Mouse (Mus musculus): ENCODE data around the gene Kiss1r.

Kiss1r gene

DNA sequence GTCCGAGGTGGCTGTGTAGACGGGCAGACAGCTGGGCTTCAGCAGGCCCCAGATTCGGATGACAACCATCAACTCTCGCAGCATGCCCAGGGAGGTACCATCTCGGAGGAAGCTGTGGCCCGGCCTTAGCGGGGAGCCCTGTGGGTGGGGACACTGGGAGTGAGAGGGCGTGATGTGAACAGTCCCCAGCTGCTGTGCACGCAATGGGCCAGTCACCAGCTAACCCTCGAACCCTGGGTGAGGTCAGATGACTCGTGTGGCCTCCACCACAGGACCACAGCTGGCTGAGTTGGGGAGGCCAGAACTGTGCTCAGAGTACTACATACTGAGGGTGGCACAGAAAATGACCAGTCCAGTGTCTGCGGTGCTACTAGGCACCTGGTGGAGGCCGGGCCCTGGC lies 20.0 kb upstream of the Kiss1r start:
- in situ Hi-C loops (cut with MboI, MseI) = no loop called here

DNA sequence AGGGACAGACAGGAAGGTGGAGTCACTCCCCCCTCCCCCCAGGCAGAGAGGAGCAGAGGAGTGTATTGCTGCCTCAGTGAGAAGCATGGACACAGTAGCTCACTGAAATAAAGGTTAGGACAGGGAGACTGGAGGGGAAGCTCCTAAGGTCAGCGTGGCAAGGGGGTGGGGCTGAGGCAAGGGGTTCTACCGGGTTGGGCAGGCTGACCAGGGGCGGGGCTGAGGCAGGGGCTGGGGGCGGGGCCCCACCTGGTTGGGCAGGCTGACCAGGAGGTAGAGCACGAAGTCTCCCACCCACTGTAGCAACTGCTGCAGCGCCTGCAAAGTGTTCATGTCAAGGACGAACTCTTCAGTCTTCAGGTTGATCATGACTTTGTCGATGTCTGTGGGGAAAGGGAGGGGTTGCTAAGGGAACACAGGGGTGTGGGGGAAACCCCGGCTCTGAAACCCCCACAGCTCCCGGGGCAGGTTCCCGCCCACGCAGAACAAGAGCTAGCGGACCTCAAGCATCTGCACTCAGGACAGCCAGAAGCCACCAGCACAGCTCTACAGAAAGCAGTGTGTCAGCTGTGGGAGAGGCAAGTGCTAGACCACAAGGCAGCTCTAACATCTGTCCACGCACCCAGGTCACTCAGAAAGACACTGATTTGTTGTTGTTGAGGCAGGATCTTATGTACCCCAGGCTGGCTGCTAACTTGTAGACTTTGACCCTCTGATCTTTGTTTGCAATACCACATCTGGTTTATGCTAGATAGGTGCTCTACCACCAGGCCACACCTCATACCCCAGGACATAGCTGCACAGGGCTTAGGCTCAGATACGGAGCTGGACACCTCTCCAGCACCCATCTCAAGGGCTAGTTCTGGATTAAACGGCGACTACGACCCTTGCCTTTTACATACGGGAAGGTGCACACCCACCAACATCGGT lies 19.2 kb upstream of the Kiss1r start:
- in situ Hi-C loops (cut with MboI, MseI) = no loop called here

DNA sequence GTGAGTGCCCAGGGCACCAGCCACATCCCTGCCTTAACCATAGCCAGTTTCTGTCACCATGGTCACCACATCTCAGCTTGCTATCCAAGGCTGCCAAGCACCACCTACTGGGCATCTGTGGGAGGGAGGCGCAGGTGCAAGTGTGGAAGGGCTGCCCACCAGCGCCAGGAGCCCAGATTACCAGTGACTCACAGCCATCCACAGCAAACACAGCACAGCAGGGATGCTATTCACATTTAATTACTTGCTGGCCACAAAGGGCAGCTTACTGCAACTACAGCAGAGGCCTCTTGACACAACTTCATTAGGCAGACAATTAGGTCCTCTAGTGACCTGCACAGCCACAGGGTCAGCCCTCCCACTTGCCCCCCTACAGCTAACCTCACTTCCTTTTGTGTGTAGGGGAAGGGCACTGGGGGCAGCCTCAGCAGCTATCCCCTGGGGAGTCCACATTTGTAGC lies 15.8 kb upstream of the Kiss1r start:
- in situ Hi-C loops (cut with MboI, MseI) = loop anchor here in 1 of 2 experiments (10.0 kb wide), 1 partner anchor 476 kb away; no protein-coding TSS in a partner anchor

DNA sequence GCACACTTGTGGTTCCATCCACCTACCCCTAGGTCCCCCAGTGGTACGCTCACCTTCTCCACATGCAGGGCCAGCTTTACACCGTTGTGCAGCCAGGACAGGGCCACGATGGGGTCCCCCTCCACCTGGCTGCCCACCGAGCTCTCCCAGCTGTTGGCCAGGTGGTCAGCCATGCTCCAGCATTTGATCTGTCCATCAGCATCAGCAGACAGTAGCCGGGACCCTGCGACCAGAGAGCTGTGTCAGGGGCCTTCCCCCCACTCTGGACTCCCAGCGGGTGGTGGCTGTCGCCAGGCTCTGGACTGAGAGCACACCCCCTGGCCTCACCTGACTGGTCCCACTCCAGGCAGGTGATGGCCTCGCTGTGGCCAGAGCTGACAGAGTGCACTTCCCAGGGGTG lies 10.1 kb upstream of the Kiss1r start:
- in situ Hi-C loops (cut with MboI, MseI) = loop anchor here in 1 of 2 experiments (10.0 kb wide), 1 partner anchor 482 kb away; no protein-coding TSS in a partner anchor

DNA sequence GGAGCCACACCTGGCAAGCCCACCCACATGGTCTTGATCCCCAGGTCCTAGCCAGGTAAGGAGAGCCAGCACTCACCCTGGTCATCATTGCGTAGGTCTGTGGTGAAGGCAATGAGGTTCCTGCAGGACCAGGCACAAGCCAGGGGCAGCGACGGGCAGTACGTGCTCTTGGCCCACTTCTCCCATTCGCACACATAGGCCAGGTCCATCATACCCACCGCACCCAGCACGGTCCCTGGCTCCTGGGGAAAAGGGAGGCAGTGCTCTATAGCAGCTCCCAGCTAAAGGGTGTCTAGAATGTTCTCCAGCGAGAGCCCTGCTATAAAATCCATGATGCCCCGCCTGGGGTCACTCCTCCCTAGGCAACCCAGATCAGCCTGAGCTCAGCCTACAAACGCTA lies 9.4 kb upstream of the Kiss1r start:
- in situ Hi-C loops (cut with MboI, MseI) = loop anchor here in 1 of 2 experiments (10.0 kb wide), 1 partner anchor 483 kb away; no protein-coding TSS in a partner anchor

DNA sequence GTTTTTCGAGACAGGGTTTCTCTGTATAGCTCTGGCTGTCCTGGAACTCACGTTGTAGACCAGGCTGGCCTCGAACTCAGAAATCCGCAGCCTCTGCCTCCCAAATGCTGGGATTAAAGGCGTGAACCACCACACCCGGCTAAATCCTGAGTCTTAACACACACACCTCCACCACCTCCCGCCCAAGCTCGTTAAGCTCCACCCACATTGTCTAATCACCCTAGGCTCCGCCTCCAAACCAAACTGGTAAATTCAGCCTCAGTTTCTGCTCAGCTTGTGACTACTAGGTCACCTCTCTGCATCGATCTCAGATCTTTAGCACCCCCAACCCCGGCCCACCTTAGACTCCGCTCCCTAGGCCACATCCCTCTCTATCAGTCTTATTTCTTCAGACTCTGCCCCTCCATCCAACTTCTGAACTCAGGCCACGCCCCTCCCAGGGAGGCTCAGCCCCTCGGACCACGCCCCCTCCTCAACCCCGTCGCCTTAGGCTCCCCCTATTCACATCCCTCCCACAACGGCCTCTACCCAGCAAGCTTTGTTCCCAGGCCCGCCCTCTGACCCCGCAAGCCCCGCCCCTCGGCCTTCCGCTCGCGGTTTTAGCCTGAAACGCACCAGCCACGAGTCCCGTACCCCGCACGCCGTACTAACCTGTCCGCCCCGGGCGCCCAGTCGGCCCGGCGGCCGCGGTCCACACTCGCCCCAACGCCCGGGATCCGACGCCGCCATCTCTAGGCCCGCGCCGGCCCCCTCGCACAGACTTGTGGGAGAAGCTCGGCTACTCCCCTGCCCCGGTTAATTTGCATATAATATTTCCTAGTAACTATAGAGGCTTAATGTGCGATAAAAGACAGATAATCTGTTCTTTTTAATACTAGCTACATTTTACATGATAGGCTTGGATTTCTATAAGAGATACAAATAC lies 8.3 kb upstream of the Kiss1r start, which contains the start of gene Med16:
Gene Med16 (minus strand): TSS at position 757 of the 925 bp plus-strand sequence.
- in situ Hi-C loops (cut with MboI, MseI) = loop anchor here in 1 of 2 experiments (10.0 kb wide), 1 partner anchor 484 kb away; no protein-coding TSS in a partner anchor

DNA sequence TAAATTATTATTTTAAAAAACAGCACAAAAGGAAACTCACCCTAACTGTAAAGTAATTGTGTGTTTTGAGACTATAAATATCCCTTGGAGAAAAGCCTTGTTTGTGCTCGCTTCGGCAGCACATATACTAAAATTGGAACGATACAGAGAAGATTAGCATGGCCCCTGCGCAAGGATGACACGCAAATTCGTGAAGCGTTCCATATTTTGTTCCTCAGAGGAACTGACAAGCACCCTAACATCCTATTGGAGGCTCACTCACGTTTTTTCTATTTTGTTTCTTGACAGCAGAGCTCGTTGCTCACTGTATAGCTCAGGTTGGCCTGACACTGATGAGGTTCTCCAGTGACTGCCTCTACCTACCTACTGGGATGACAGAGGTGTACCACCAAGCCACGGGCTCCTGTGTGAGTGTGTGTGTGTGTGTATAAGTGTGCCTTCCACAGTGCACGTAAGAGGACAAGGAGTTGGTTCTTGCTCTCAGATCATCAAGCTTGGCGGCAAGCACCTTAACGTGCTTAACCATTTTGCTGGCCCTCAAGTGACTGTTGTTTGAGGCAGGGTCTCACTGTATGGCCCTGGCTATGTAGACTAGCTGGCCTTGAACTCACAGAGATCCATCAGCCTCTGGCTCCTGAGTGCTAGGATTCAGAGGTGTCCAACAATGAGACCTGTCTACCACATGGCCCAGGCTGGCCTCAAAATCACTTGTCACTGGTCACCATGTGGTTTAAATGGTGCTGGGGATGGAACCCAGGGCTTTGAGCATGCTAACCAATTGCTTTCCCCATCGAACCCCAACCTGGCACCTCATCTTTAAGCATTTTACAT lies 7.5 kb upstream of the Kiss1r start:
- in situ Hi-C loops (cut with MboI, MseI) = loop anchor here in 1 of 2 experiments (10.0 kb wide), 1 partner anchor 485 kb away; no protein-coding TSS in a partner anchor

DNA sequence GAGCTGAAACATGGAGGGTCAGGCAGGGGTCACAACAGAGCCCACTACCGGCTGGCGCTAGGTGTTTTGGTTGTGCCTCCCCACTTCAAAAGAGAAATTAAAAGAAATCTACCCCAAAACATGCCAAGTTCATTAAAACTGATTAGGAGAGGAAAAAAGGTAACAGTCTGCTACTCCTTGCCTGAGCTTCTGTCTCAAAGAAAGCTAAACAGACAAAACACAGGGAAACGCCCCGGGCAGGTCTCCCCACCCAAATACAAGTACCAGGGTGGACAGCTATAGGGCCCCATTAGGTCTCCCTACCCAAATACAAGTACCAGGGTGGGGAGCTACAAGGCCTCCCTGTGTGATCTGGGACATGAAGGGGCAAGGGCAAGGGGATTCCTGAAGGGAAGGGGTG lies 6.2 kb upstream of the Kiss1r start, which contains the start of gene Gm26602:
Gene Gm26602 (plus strand): TSS at position 301 of the 400 bp plus-strand sequence.
- in situ Hi-C loops (cut with MboI, MseI) = no loop called here

DNA sequence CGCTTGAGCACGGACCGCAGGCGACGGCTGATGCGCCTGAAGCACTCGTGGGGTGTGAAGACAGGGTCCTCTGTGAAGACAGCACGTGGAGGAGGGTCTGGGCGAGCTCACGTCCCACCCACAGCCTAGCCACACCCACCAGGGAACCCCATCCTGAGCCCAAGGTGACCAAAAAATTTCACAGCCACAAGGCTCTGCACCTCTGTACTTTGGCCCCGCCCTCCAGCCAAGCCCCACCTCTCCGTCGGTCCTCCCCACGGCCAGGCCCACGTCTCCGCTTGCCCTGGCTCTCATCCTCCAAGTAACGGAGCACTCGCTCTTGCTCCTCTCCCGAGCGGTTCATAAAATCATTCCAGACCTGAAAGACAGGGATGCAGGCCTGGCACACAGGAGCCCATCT lies 4.4 kb upstream of the Kiss1r start:
- in situ Hi-C loops (cut with MboI, MseI) = no loop called here

DNA sequence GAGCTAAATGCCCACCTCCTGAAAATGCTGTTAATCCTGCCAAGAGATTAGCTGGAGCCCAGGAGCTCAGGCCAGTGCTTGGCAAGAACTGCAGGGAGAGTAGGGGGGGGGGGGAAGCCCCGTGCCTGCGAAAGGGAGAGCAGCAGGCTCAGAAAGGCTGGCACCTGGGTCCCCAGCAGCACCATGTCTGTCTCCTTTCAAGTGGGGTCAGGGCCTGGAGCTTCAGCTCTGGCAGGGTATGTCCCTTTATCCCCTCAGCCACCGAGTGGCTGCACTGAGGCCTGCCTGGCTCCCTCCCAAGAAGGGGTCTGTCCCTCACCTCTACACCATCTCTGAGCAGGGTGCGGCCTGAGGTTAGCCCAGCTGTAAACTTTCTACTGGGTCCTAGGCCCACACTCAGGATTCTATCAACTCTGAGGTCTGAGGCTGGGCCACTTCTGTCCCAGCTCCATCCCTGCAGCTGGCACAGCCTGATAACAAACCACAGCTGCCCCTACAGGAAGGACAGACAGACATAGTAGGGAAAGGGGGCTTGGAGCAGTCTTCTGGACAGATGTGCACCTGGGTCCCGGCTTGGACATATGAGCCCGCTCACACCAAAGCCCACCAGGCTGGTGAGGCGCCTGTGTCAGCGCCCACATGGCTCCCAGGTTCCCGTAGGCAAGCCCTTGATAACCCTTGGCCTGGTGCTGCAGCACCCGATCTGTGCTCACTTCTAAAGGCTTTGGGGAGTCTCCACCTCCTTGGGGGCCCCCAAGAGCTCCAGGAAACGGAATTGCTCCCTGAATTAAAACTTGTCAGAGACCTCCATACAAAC lies 2.4 kb upstream of the Kiss1r start:
- in situ Hi-C loops (cut with MboI, MseI) = no loop called here

DNA sequence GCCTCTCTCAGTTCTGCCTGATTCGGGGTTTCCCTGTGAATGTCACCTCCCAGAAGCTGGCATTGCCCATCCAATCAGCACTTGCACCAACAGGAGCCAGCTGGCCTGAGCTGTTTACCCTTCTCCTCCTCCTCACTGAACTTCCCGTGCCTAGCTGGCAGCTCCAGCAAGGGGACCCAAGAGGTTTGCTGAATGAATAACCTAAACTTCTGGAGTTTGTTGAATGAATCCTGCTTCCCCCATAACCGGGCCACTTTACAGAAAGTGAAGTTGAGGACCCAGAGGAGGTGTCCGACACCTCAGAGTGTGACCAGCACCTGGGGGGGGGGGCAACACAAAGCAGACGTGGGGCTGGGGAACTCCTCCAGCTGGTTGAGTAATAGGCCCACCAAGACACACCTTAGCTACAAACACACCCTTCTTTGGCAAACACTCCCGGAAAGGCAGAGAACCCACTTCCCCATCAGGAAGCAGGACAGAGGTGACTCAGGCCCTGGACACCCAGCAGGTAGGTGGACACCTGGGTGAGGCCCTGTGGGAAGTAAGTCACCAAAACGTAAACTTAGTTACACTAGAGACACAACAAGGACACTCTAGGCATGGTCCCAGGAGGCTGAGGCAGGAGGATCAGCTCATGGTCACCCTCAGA lies 1.7 kb upstream of the Kiss1r start:
- in situ Hi-C loops (cut with MboI, MseI) = no loop called here

DNA sequence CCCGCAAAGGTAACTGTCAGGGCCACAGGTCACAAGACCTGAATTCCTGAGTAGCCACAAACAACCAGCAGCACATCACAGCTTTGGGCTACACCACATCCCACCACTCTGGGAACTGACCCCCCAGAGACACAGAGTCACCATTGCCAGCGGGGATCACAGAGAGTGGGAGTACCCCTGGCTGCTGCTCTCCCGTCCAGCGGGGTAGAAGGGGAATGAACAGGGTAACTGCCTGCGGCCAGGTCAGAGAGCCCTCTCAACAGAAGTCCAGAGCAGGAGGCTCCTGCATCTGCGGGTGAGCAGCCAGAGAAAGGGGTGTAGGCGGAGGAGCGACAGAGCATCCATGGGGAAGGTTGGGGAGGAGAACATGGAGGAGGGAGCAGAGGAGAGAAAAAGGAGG lies 690 bp upstream of the Kiss1r start:
- in situ Hi-C loops (cut with MboI, MseI) = no loop called here

DNA sequence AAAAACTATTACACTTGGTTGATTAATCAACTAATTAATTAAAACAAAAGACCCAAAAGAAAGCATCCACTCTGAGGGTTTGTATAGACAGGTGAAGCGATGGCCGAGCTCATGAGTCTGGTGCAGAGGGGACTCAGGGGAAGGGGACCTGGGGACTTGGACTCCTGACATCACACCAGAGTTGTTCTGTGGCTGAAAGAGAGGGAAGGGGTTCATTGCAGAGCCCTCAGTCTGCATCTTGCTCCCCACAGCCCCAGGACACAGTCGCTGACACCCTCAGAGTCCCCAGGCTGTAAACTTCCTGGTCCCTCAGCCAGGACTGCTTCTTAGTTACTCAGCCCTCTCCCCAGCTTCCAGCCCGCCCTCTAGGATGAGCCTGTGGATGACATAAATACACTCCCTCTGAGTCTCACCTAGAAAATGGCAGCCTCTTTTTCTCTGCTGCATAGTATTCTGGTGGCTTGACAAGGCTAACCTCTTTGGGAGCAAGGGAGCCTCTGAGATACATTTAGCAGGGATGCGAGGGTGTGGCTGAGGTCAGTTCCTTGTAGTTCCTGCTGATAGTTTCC lies 845 bp downstream of the Kiss1r start:
- in situ Hi-C loops (cut with MboI, MseI) = no loop called here

DNA sequence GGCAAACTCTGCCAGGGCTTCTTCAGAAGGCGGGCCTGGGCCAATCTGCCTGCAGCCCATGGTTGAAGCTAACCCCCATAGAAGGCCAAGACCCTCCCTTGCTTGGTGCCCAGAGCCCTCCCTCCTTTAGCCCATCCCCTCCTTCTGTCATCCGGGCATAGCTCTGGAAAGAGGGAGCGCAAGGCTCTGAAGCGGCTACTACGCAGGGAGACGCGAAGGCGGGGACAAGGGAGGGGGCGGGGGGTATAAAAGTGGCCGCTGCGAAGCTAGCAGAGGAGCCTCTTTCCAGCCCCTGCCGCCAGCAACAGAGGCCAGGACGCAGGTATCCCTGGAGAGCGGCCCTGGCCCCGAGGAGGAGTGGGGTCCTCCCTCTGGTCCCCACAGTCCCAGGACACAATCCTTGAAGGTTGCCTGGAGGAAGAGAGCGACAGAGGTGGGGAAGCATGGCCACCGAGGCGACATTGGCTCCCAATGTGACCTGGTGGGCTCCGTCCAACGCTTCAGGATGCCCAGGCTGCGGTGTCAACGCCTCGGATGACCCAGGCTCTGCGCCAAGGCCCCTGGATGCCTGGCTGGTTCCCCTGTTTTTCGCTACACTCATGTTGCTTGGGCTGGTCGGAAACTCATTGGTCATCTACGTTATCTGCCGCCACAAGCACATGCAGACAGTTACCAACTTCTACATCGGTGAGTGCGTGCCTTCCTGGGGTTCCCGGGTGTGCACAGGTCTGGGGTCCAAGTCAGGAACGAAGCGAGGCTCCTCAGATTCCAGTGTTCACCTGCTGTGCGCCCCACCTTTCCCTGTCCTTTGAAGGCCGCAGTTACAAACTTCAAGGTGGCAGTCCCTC lies 1.7 kb downstream of the Kiss1r start:
- in situ Hi-C loops (cut with MboI, MseI) = no loop called here

DNA sequence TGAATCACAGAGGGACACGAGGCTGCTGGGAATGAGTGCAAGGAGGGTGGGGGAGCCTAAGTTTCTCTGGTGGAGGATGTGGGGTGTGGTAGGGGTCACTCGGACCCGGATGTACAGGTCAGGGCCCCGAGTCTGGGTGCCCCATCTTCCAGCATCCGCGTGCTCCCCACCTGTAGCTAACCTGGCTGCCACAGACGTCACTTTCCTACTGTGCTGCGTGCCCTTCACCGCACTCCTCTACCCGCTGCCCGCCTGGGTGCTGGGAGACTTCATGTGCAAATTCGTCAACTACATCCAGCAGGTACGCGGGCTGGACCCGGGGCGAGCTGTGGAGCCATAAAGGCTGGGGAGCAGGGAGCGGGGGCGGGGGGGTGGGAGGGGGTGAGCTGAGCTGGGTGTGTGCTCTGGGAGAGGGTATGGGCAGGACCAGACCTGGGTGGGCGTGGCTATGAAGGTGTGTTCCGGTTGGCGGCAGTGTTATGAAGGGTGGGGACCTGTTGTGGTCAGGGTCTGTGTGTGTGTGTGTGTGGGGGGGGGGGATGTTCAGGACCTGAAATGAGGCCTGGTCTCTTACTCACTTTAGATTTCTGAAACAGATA lies 2.6 kb downstream of the Kiss1r start:
- in situ Hi-C loops (cut with MboI, MseI) = no loop called here

DNA sequence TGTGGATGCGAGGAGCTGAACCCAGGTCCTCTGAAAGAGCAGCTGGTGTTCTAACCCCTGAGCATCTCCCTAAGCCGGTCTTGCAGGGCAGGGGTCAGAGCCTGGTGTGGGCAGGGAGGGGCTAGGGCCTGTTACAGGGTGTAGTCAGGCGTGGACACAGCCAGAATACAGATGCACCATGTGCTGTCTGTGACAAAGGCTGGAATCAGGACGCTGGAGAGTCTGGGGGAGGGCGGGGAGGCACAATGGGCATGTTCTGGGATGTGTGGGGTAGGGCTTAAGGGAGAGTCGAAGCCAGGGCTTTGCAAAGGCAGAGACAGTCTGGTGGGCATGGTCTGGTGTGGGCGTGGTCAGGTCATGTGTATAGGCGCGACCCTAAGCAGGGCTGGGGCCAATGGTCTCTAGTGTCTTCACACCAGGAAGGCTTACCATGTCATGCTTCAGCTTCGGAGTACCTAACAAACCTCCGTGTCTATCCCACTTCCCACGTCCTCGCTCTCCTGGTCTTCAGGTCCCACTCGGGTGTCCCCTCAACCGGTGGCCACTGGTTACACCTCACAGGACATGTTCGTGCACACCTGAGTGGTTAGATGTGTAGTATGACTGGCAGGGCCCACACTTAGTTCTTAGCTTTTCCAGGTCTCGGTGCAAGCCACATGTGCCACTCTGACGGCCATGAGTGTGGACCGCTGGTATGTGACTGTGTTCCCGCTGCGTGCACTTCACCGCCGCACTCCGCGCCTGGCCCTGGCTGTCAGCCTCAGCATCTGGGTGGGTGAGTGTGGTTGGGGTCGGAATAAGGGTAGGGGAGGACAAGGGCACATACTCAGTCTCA lies 3.5 kb downstream of the Kiss1r start:
- in situ Hi-C loops (cut with MboI, MseI) = loop anchor here (5.0 to 10.0 kb wide), 2 partner anchors 38 to 85 kb away; no protein-coding TSS in a partner anchor

All from T-helper 17 cell (primary cell).